Mouse (Mus musculus) stomach, embryonic 14.5 days (tissue): Measurements from ENCODE around the gene Dhps. TPM values are rescaled to one million over a fixed set of nuclear protein-coding genes. Genes with fewer than 3 reads are reported as not detected.

Experiments used
- ATAC-seq: fragments of 200-750 bp; cut with Nextera tagmentation; 2 replicates; pipeline ENCODE4 v1.8.0; 2017; ENCODE audit warnings: low read depth, moderate TSS enrichment; ENCODE audit not compliant: insufficient number of reproducible peaks, insufficient read depth, low FRiP score
- H3K27ac ChIP-seq: fragments of 300-500 bp; sonication (generic); 2 replicates; pipeline ENCODE4 v1.5.1; 2014; ENCODE audit warnings: mild to moderate bottlenecking, low read length, moderate library complexity, mixed read lengths
- H3K27me3 ChIP-seq: fragments of 300-500 bp; sonication (generic); 2 replicates; pipeline ENCODE4 v1.6.1; 2014; ENCODE audit warnings: low read length, control low read depth, mixed read lengths; ENCODE audit not compliant: control insufficient read depth, insufficient read depth
- H3K36me3 ChIP-seq: fragments of 300-500 bp; sonication (generic); 2 replicates; pipeline ENCODE4 v1.6.1; 2014; ENCODE audit warnings: mild to moderate bottlenecking, control low read depth, low read length, moderate library complexity, mixed read lengths; ENCODE audit not compliant: control insufficient read depth, insufficient read depth
- H3K4me1 ChIP-seq: fragments of 300-500 bp; sonication (generic); 2 replicates; pipeline ENCODE4 v1.6.1; 2014; ENCODE audit warnings: low read length, control low read depth, mixed read lengths; ENCODE audit not compliant: control insufficient read depth, insufficient read depth
- H3K4me2 ChIP-seq: fragments of 300-500 bp; sonication (generic); replicated peaks from 2 replicates; pipeline ENCODE4 v1.6.1; 2014; ENCODE audit warnings: low read depth, low read length, control low read depth
- H3K4me3 ChIP-seq: fragments of 300-500 bp; sonication (generic); 2 replicates; pipeline ENCODE4 v1.5.1; 2014; ENCODE audit warnings: low read depth, low read length, control low read depth
- H3K9ac ChIP-seq: fragments of 300-500 bp; sonication (generic); replicated peaks from 2 replicates; pipeline ENCODE4 v1.6.1; 2014; ENCODE audit warnings: low read depth, mild to moderate bottlenecking, control low read depth, low read length, moderate library complexity, mixed read lengths
- H3K9me3 ChIP-seq: fragments of 300-500 bp; sonication (generic); 2 replicates; pipeline ENCODE4 v1.6.1; 2016; ENCODE audit warnings: low read depth, low read length, control low read depth; ENCODE audit not compliant: control insufficient read depth
- WGBS: fragments of 180-500 bp; shearing (Covaris S2); extraction: QIAGEN DNeasy Blood & Tissue Kit; methylation state at CpG from one replicate; pipeline ENCODE4 v1.1.7; 2014; 5-methylcytosine and 5-hydroxymethylcytosine counted together
- polyA plus RNA-seq: library from polyadenylated mRNA; unstranded; fragments of >200 nt; fragmentation: Nextera tagmentation; extraction: Ambion mirVana; gene quantifications from 2 replicates; pipeline ENCODE4 v1.2.1, GENCODE M21; 2014

Dhps gene
- polyA plus RNA-seq, 1 experiment from 2014 or later, result 53.9 TPM

DNA sequence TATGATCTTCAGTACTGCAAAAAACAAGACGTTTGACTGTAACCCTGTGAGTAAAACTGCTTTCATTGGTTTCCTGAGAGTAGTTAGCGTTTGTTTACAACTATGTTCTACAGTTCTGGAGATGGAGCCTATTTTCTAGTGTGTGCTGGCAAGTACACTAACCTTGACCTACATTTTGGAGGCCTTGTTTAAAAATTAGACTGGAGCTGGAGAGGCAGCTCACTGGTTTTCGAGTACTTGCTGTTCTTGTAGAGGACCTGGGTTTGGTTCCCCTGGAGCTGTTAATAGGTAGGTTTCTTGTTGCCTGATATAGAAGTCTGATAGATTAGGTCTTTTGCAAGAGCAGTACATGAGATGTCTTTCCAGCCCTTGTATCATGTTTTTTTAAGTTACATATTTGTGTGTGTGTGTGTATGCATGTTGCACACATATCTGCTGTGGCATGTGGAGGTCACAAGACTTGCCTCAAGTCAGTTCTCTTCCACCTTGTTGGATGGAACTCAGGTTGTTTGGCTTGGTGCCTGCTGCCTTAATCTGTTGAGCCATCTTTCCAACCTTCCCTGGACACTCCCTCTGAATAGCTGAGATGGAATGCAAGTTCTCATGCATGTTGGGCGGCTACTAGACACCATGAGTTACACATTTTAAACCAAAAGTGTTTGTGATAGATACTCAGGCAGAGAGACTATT lies 38.8 kb upstream of the Dhps start:
- peaks cover 47% of the 10 kb centered on the region for H3K36me3 ChIP-seq
- H3K27me3 ChIP-seq, result no peaks in the 10 kb centered on the region
- peaks cover 24% of the 10 kb centered on the region for H3K4me1 ChIP-seq
- no peaks in the 10 kb centered on the region for H3K9me3 ChIP-seq
- no peak overlapping the region for H3K4me3 ChIP-seq
- no peak overlapping the region for H3K4me2 ChIP-seq
- H3K27ac ChIP-seq, result no peak overlapping the region
- no peak overlapping the region for H3K9ac ChIP-seq
- ATAC-seq, result no peak
- 78% methylated on average over 4 of the region's 4 CpGs for WGBS

- Histone ChIP-seq H3K9me3 (no peaks in the 10 kb centered on the region), H3K4me2 (no peak overlapping the region), H3K27ac (no peak overlapping the region), H3K36me3 (peaks cover 47% of the 10 kb centered on the region), H3K9ac (no peak overlapping the region), H3K4me1 (peaks cover 18% of the 10 kb centered on the region), H3K4me3 (no peak overlapping the region), H3K27me3 (no peaks in the 10 kb centered on the region)
- ATAC-seq, result no peak
- 54% methylated on average over 1 of the region's 1 CpGs for WGBS
These were observed 37.7 kb upstream of the Dhps start for GRCm38 (mm10) chr8:85033867-85034266.

- Histone ChIP-seq H3K9ac (peak overlapping the region; percentile 22; the same call in 1 of the 2 replicates), H3K27ac (peak overlapping the region; percentile 22; the same call in 1 of the 2 replicates), H3K4me1 (peaks cover 17% of the 10 kb centered on the region), H3K27me3 (no peaks in the 10 kb centered on the region), H3K4me3 (peak overlapping the region; percentile 84), H3K36me3 (peaks cover 39% of the 10 kb centered on the region), H3K4me2 (peak overlapping the region; percentile 96), H3K9me3 (no peaks in the 10 kb centered on the region)
- no peak for ATAC-seq
- WGBS, result 1% methylated on average over 13 of the region's 13 CpGs
These were observed 36.8 kb upstream of the Dhps start for GRCm38 (mm10) chr8:85034764-85035163.

GRCm38 (mm10) chr8:85035165-85035727 lies 36.3 kb upstream of the Dhps start:
- H3K4me3 ChIP-seq, result peak overlapping the region; percentile 84
- no peak for ATAC-seq
- 3% methylated on average over 12 of the region's 12 CpGs for WGBS

DNA sequence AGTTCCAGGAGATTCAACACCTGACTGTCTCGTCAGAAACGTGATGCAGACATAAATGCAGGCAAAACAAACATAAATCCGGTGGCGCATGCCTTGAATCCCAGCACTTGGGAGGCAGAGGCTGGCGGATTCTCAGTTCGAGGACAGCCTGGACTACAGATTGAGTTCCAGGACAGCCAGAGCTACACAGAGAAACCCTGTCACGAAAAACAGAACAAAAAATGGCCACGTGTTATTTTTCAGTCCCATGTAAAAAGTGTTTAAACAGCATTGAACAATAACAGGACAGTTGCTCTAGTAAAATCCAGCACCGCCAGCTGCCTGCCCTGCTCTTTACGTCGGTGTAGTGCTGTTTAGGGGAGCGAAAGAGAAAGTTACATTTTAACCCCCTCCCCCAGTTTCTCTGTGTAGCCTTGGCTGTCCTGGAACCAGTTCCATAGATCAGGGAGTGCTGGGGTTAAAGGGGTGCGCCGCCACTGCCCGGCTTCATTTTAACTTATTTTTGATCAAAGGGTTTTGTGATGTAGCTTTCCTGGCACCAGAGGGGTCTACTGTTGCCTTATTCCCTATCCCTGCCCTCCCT lies 35.7 kb upstream of the Dhps start:
- Histone ChIP-seq H3K9me3 (no peaks in the 10 kb centered on the region), H3K36me3 (peaks cover 39% of the 10 kb centered on the region), H3K9ac (peak overlapping the region; percentile 60), H3K27me3 (no peaks in the 10 kb centered on the region), H3K4me3 (peak overlapping the region; percentile 84), H3K4me1 (peaks cover 17% of the 10 kb centered on the region), H3K4me2 (peak overlapping the region; percentile 96), H3K27ac (peak overlapping the region; percentile 99)
- WGBS, result 1% methylated on average over 15 of the region's 15 CpGs
- peak; percentile 19; the same call in 1 of the 2 replicates for ATAC-seq

More at GRCm38 (mm10) chr8:85035165-85035727, 36.3 kb upstream of the Dhps start:
- Histone ChIP-seq H3K9ac (peak overlapping the region; percentile 60; the same call in 1 of the 2 replicates), H3K4me2 (peak overlapping the region; percentile 96), H3K36me3 (peaks cover 38% of the 10 kb centered on the region), H3K27me3 (no peaks in the 10 kb centered on the region), H3K27ac (peak overlapping the region; percentile 99), H3K9me3 (no peaks in the 10 kb centered on the region), H3K4me1 (peaks cover 17% of the 10 kb centered on the region)

DNA sequence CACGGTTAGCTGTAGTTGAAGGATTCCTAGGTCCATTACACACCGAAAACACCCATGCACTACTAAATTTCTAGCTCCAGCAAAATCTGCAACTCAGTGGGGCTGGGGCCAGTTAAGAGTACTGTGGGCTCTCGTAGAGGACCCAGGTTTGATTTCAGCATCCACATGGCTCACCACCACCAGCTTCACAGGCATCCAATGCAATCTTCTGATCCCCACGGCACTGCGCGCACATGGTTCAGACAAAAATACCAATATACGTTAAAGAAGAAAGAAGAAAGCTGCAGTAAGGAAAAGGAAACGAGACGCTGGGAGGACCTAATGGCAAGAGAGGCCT lies 35.2 kb upstream of the Dhps start:
- ATAC-seq, result peak; percentile 21; the same call in 1 of the 2 replicates
- peak overlapping the region; percentile 96 for H3K4me2 ChIP-seq
- no peaks in the 10 kb centered on the region for H3K9me3 ChIP-seq
- H3K4me1 ChIP-seq, result peaks cover 17% of the 10 kb centered on the region
- peak overlapping the region; percentile 60 for H3K9ac ChIP-seq
- WGBS, result under 1% methylated on average over 9 of the region's 9 CpGs
- H3K27ac ChIP-seq, result peak overlapping the region; percentile 99
- H3K27me3 ChIP-seq, result no peaks in the 10 kb centered on the region
- H3K4me3 ChIP-seq, result peak overlapping the region; percentile 84
- H3K36me3 ChIP-seq, result peaks cover 40% of the 10 kb centered on the region

- WGBS, result under 1% methylated on average over 59 of the region's 59 CpGs
- ATAC-seq, result peak; percentile 92
- H3K9ac ChIP-seq, result peak within 1 kb of the TSS; percentile 87
- no peaks in the 10 kb centered on the region for H3K27me3 ChIP-seq
- no peaks in the 10 kb centered on the region for H3K9me3 ChIP-seq
- H3K27ac ChIP-seq, result peak within 1 kb of the TSS; percentile 99
- H3K4me2 ChIP-seq, result peak within 1 kb of the TSS; percentile 96
- peak within 1 kb of the TSS; percentile 84 for H3K4me3 ChIP-seq
- H3K36me3 ChIP-seq, result peaks cover 36% of the 10 kb centered on the region
- peaks cover 17% of the 10 kb centered on the region for H3K4me1 ChIP-seq
These were observed 34.7 kb upstream of the Dhps start, which contains the start of gene Tnpo2 for GRCm38 (mm10) chr8:85036718-85037365. Gene Tnpo2, plus strand, starts transcription at chr8:85036915.

- no peaks in the 10 kb centered on the region for H3K27me3 ChIP-seq
- peaks cover 31% of the 10 kb centered on the region for H3K36me3 ChIP-seq
- ATAC-seq, result peak; percentile 56
- peak overlapping the region; percentile 84 for H3K4me3 ChIP-seq
- under 1% methylated on average over 14 of the region's 14 CpGs for WGBS
- peak overlapping the region; percentile 86 for H3K4me2 ChIP-seq
- H3K9me3 ChIP-seq, result no peaks in the 10 kb centered on the region
- peak overlapping the region; percentile 87 for H3K9ac ChIP-seq
- H3K4me1 ChIP-seq, result peaks cover 17% of the 10 kb centered on the region
- H3K27ac ChIP-seq, result peak overlapping the region; percentile 99
These were observed 34.2 kb upstream of the Dhps start for GRCm38 (mm10) chr8:85037366-85037680.
